Mouse (Mus musculus): ENCODE measurements around the gene Smad3. TPM values are rescaled to one million over a fixed set of nuclear protein-coding genes. Genes with fewer than 3 reads are reported as not detected.

The Smad3 gene
- polyA plus RNA-seq, 1 experiment from 2014 or later = 24.5 TPM

GRCm38 (mm10) chr9:63647581-63648519, 109.9 kb downstream of the Smad3 start:
- Histone ChIP-seq H3K4me2 (replicated peaks) (no peak overlapping the region), H3K27ac (no peak overlapping the region), H3K4me1 (no peaks in the 10 kb centered on the region), H3K9me3 (no peaks in the 10 kb centered on the region), H3K36me3 (peaks cover 71% of the 10 kb centered on the region), H3K4me3 (no peak overlapping the region), H3K27me3 (replicated peaks) (no peaks in the 10 kb centered on the region), H3K9ac (no peak overlapping the region)
- WGBS = 87% methylated on average over 9 of the region's 9 CpGs
- ATAC-seq (ENCODE audit: low FRiP score, low read depth) = no peak

GRCm38 (mm10) chr9:63645084-63645483, 112.7 kb downstream of the Smad3 start:
- H3K4me1 ChIP-seq = no peaks in the 10 kb centered on the region
- H3K27ac ChIP-seq = no peak overlapping the region
- H3K27me3 ChIP-seq (replicated peaks) = no peaks in the 10 kb centered on the region
- no peaks in the 10 kb centered on the region for H3K9me3 ChIP-seq
- no peak overlapping the region for H3K4me2 ChIP-seq (replicated peaks)
- H3K9ac ChIP-seq = no peak overlapping the region
- H3K36me3 ChIP-seq = peaks cover 67% of the 10 kb centered on the region
- no peak overlapping the region for H3K4me3 ChIP-seq
- 88% methylated on average over 8 of the region's 8 CpGs for WGBS
- ATAC-seq (ENCODE audit: low FRiP score, low read depth) = no peak

DNA sequence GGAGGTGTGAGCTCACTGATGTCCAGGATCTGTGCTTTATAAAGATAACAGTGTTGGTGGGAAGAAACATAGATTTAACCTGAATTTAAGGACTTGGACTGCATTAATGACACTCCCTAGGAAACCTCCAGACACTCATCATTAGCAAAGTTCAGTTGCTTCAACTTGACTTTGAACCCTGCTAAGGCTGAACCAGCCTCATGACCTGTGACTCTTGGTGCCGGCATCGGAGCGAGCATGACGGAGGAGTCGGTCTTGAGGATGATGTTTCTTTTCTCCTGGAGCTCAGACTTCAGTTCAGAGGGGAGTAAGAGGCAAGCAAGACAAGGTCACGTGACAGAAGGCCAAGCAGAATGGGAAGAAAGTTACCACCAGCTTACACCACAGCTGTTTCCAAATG, 113.8 kb downstream of the Smad3 start:
- no peaks in the 10 kb centered on the region for H3K9me3 ChIP-seq
- no peaks in the 10 kb centered on the region for H3K27me3 ChIP-seq (replicated peaks)
- H3K36me3 ChIP-seq = peaks cover 67% of the 10 kb centered on the region
- no peak overlapping the region for H3K4me3 ChIP-seq
- ATAC-seq (ENCODE audit: low FRiP score, low read depth) = no peak
- no peaks in the 10 kb centered on the region for H3K4me1 ChIP-seq
- no peak overlapping the region for H3K9ac ChIP-seq
- WGBS = 90% methylated on average over 6 of the region's 6 CpGs
- no peak overlapping the region for H3K27ac ChIP-seq
- H3K4me2 ChIP-seq (replicated peaks) = no peak overlapping the region

GRCm38 (mm10) chr9:63641983-63642646, 115.7 kb downstream of the Smad3 start:
- no peaks in the 10 kb centered on the region for H3K27me3 ChIP-seq (replicated peaks)
- H3K4me1 ChIP-seq = no peaks in the 10 kb centered on the region
- no peak overlapping the region for H3K9ac ChIP-seq
- 92% methylated on average over 4 of the region's 4 CpGs for WGBS
- ATAC-seq (ENCODE audit: low FRiP score, low read depth) = no peak
- H3K4me3 ChIP-seq = no peak overlapping the region
- no peak overlapping the region for H3K4me2 ChIP-seq (replicated peaks)
- peaks cover 64% of the 10 kb centered on the region for H3K36me3 ChIP-seq
- H3K27ac ChIP-seq = no peak overlapping the region
- no peaks in the 10 kb centered on the region for H3K9me3 ChIP-seq

- Histone ChIP-seq H3K9ac (no peak overlapping the region), H3K36me3 (peaks cover 36% of the 10 kb centered on the region), H3K4me3 (no peak overlapping the region), H3K4me1 (0 out of 2 replicates have a peak, but pooled peaks cover 5% of the 10 kb centered on the region), H3K27ac (no peak overlapping the region), H3K27me3 (replicated peaks) (no peaks in the 10 kb centered on the region), H3K9me3 (no peaks in the 10 kb centered on the region), H3K4me2 (replicated peaks) (no peak overlapping the region)
- no peak for ATAC-seq (ENCODE audit: low FRiP score, low read depth)
- WGBS = 71% methylated on average over 7 of the region's 7 CpGs
Measured at GRCm38 (mm10) chr9:63636113-63636512, 121.7 kb downstream of the Smad3 start.

- no peak overlapping the region for H3K27ac ChIP-seq
- 78% methylated on average over 7 of the region's 7 CpGs for WGBS
- H3K36me3 ChIP-seq = peaks cover 22% of the 10 kb centered on the region
- H3K4me2 ChIP-seq (replicated peaks) = no peak overlapping the region
- no peak overlapping the region for H3K4me3 ChIP-seq
- no peaks in the 10 kb centered on the region for H3K9me3 ChIP-seq
- no peak overlapping the region for H3K9ac ChIP-seq
- ATAC-seq (ENCODE audit: low FRiP score, low read depth) = no peak
- H3K27me3 ChIP-seq (replicated peaks) = no peaks in the 10 kb centered on the region
- 0 out of 2 replicates have a peak, but pooled peaks cover 5% of the 10 kb centered on the region for H3K4me1 ChIP-seq
Measured at GRCm38 (mm10) chr9:63633334-63633733, 124.5 kb downstream of the Smad3 start.

DNA sequence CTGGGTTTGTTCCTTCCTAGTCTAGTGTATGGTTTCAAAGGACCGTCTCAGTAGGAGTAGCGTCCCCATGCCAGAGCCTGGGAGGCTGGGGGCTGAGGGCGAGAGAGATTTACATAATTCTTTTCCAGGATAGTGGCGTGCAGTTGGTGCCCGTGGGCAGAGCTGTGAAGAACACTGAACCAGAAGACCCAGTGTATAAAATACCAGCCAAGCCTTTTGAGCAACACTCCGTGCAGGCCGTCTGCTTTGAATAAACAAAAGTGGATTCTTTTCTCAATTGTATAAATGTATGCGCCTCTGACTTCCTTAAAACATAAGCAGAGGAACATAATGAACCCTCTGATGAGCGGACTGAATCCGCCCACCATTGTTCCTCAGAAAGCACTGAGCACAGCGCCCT, 124.9 kb downstream of the Smad3 start:
- no peaks in the 10 kb centered on the region for H3K27me3 ChIP-seq (replicated peaks)
- peaks cover 22% of the 10 kb centered on the region for H3K36me3 ChIP-seq
- no peak overlapping the region for H3K4me3 ChIP-seq
- H3K9me3 ChIP-seq = no peaks in the 10 kb centered on the region
- H3K4me1 ChIP-seq = 0 out of 2 replicates have a peak, but pooled peaks cover 5% of the 10 kb centered on the region
- no peak overlapping the region for H3K4me2 ChIP-seq (replicated peaks)
- no peak for ATAC-seq (ENCODE audit: low FRiP score, low read depth)
- no peak overlapping the region for H3K27ac ChIP-seq
- H3K9ac ChIP-seq = no peak overlapping the region
- WGBS = 50% methylated on average over 11 of the region's 11 CpGs

- Histone ChIP-seq H3K4me2 (replicated peaks) (no peak overlapping the region), H3K36me3 (peaks cover 20% of the 10 kb centered on the region), H3K27ac (no peak overlapping the region), H3K4me1 (0 out of 2 replicates have a peak, but pooled peaks cover 5% of the 10 kb centered on the region), H3K9ac (no peak overlapping the region), H3K27me3 (replicated peaks) (no peaks in the 10 kb centered on the region), H3K9me3 (no peaks in the 10 kb centered on the region), H3K4me3 (no peak overlapping the region)
- WGBS = 68% methylated on average over 4 of the region's 4 CpGs
- no peak for ATAC-seq (ENCODE audit: low FRiP score, low read depth)
Measured at GRCm38 (mm10) chr9:63632045-63632444, 125.7 kb downstream of the Smad3 start.

DNA sequence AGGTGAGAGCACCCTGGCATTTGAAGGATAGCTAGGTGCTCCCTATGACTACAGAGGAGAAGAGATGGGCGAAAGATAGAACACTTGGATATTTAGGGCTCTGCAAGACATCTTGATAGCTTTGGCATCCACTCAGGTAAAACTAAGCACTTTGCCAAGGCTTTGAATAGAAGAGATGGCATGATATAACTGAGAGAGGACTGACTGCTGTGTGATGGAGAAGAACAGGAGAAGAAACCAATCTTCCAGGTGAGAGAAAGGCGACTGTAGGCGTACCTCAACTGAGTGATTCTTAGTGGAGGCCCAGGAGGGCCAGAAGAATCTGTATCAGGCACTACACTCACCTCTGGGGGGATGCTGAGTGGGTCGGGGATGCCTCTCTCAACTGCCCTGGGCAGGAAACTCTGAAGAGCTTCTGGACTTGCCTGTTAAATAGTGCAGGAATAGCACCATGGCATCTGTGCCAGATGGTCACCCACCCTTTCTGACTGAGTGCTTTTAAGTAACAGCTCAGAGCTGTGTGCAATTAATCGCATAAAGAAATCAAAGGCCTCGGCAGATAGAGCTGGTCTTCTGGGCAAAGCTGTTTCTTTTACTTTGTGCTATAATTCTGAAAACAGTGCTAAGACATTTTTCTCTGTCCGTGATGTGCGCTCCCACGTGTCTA, 132.6 kb downstream of the Smad3 start:
- Histone ChIP-seq H3K4me1 (peaks cover 8% of the 10 kb centered on the region; the same call in 1 of the 2 replicates), H3K36me3 (peaks cover 15% of the 10 kb centered on the region), H3K4me2 (replicated peaks) (no peak overlapping the region), H3K27ac (no peak overlapping the region), H3K9me3 (no peaks in the 10 kb centered on the region), H3K27me3 (replicated peaks) (no peaks in the 10 kb centered on the region), H3K9ac (no peak overlapping the region), H3K4me3 (no peak overlapping the region)
- ATAC-seq (ENCODE audit: low FRiP score, low read depth) = no peak
- 92% methylated on average over 9 of the region's 9 CpGs for WGBS

DNA sequence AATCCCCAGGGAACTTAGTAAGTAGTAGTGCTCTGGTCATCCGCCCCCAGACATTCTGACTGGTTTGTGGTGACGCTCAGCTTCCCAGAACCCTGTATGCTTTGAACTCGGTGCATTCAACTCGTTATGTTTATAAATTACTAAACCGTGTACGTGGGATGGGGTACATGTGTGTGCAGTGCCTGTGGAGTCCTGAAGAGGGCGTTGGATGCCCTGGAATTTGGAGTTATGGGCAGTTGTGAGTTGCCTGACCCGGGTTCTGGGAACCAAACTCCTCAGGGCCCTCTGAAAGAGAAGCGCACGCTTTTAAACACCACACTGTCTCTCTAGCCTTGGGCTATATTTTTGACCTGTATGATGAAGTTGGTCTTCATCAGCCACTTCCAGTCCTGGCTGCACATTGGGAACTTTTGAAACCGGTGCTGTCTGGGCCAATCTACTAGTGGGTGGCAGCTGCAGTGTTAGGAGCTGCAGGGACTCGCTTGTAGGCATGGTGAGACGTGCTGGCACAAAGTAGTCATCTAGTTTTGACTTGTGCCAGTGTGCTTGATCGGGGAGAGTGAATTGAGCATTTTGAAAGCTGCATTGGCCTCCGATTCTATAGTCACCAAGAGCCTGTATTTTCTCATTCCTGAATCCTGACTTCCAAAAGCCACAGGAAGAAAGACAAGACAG, 133.8 kb downstream of the Smad3 start:
- Histone ChIP-seq H3K27ac (no peak overlapping the region), H3K27me3 (replicated peaks) (no peaks in the 10 kb centered on the region), H3K36me3 (peaks cover 18% of the 10 kb centered on the region), H3K4me3 (no peak overlapping the region), H3K9ac (no peak overlapping the region), H3K4me1 (peaks cover 8% of the 10 kb centered on the region; the same call in 1 of the 2 replicates), H3K9me3 (no peaks in the 10 kb centered on the region), H3K4me2 (replicated peaks) (no peak overlapping the region)
- 86% methylated on average over 15 of the region's 15 CpGs for whole genome bisulfite sequencing
- ATAC-seq (ENCODE audit: low FRiP score, low read depth) = no peak

DNA sequence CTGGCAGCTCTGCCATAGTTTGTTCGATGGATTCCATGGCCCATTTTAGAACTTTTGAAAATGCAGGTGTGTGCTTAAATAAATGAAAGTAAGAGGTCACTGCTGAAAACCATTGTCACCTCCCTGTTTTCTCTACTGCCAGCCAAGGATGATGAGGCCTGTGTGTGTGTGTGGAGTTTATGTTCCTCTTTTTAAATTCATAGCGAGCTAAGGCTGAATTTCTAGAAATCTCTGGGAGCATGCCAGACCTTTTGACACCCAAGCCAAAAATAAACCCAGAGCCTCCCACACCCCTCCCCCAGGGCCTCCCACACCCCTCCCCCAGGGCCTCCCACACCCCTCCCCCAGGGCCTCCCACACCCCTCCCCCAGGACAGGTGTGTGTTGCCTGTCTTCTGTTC, 139.8 kb downstream of the Smad3 start:
- WGBS = 95% methylated on average over 2 of the region's 2 CpGs
- Histone ChIP-seq H3K4me2 (replicated peaks) (no peak overlapping the region), H3K9me3 (no peaks in the 10 kb centered on the region), H3K27me3 (replicated peaks) (no peaks in the 10 kb centered on the region), H3K36me3 (peaks cover 39% of the 10 kb centered on the region), H3K4me3 (no peak overlapping the region), H3K27ac (no peak overlapping the region), H3K9ac (no peak overlapping the region), H3K4me1 (peaks cover 18% of the 10 kb centered on the region)
- no peak for ATAC-seq (ENCODE audit: low FRiP score, low read depth)
